Mouse (Mus musculus) kidney, adult 11 months (tissue): ENCODE measurements at regions not wholly inside any gene's neighbourhood (a gene's known extent, or its start where the extent isn't known, plus 50 kb on each side); places are given as distances from the start of the nearest gene placed in this dataset.

Experiments used
- DNase-seq: peaks from one replicate; pipeline ENCODE4 v3.0.0; 2022

GRCm38 (mm10) chr1:137926326-137926725 is 249.2 kb downstream of the Ptprc start:
- no peak for DNase-seq

GRCm38 (mm10) chr1:137924156-137924555 is 251.4 kb downstream of the Ptprc start:
- DNase-seq, result no peak

- DNase-seq, result no peak
Observed at GRCm38 (mm10) chr1:137923705-137924104, 251.8 kb downstream of the Ptprc start.

GRCm38 (mm10) chr1:137922769-137923168 is 252.7 kb downstream of the Ptprc start:
- DNase-seq, result no peak

GRCm38 (mm10) chr1:137921592-137921991 is 253.9 kb downstream of the Ptprc start:
- no peak for DNase-seq

GRCm38 (mm10) chr1:137919739-137920563 is 255.6 kb downstream of the Ptprc start:
- DNase-seq, result no peak

GRCm38 (mm10) chr1:137917449-137917848 is 258.1 kb downstream of the Ptprc start:
- DNase-seq, result no peak

- peak; percentile 27 for DNase-seq
Observed at GRCm38 (mm10) chr1:137906883-137907282, 268.6 kb downstream of the Ptprc start.

- DNase-seq, result no peak
Observed at GRCm38 (mm10) chr1:137906477-137906876, 269.0 kb downstream of the Ptprc start.

GRCm38 (mm10) chr1:137905566-137905965 is 269.9 kb downstream of the Ptprc start:
- DNase-seq, result no peak

GRCm38 (mm10) chr1:137903351-137903750 is 272.2 kb downstream of the Ptprc start:
- DNase-seq, result no peak

- no peak for DNase-seq
Observed at GRCm38 (mm10) chr1:137902859-137903258, 272.6 kb downstream of the Ptprc start.

GRCm38 (mm10) chr1:137901996-137902395 is 273.5 kb downstream of the Ptprc start:
- no peak for DNase-seq

- no peak for DNase-seq
Observed at GRCm38 (mm10) chr1:137901211-137901610, 274.3 kb downstream of the Ptprc start.

- no peak for DNase-seq
Observed at GRCm38 (mm10) chr1:137900621-137901071, 274.9 kb downstream of the Ptprc start.

GRCm38 (mm10) chr1:137899916-137900601 is 275.4 kb downstream of the Ptprc start:
- DNase-seq, result peak; percentile 30

- DNase-seq, result no peak
Observed at GRCm38 (mm10) chr1:137899305-137899704, 276.2 kb downstream of the Ptprc start.

- DNase-seq, result no peak
Observed at GRCm38 (mm10) chr1:137898891-137899290, 276.6 kb downstream of the Ptprc start.

GRCm38 (mm10) chr1:137898397-137898796 is 277.1 kb downstream of the Ptprc start:
- peak; percentile 86 for DNase-seq

- DNase-seq, result no peak
Observed at GRCm38 (mm10) chr1:137881656-137882055, 293.9 kb downstream of the Ptprc start.

GRCm38 (mm10) chr1:137874361-137874760 is 301.1 kb downstream of the Ptprc start:
- DNase-seq, result no peak

GRCm38 (mm10) chr1:137873628-137874027 is 301.9 kb downstream of the Ptprc start:
- DNase-seq, result no peak

- no peak for DNase-seq
Observed at GRCm38 (mm10) chr1:137865030-137865429, 310.5 kb downstream of the Ptprc start.

GRCm38 (mm10) chr1:137863506-137863905 is 312.0 kb downstream of the Ptprc start:
- DNase-seq, result no peak
